Mouse (Mus musculus) G1E (cell line): Measurements from ENCODE around the gene Pcx. TPM values are rescaled to one million over a fixed set of nuclear protein-coding genes. Genes with fewer than 3 reads are reported as not detected.
"Not testable (repeated sequence)": the region's sequence is repeated elsewhere in the genome, so short reads cannot be mapped to it uniquely, and the experiment has no call there.

ENCODE experiments used
- ATAC-seq: 2 replicates; pipeline ENCODE4 v1.8.0; 2016; ENCODE audit warnings: mild to moderate bottlenecking; ENCODE audit not compliant: insufficient number of reproducible peaks, poor library complexity, low FRiP score, severe bottlenecking; ENCODE audit errors: extremely low read depth
- DNase-seq: peaks from one replicate; pipeline ENCODE4 v3.0.0; 2012; ENCODE audit warnings: low spot score
- H3K27me3 ChIP-seq: 2 replicates; pipeline ENCODE4 v1.6.1; 2012; ENCODE audit warnings: mild to moderate bottlenecking, low read length, inconsistent platforms; ENCODE audit not compliant: insufficient read depth
- H3K36me3 ChIP-seq: replicated peaks from 2 replicates; pipeline ENCODE3; 2012; ENCODE audit warnings: mild to moderate bottlenecking, inconsistent platforms
- H3K4me1 ChIP-seq: 2 replicates; pipeline ENCODE4 v1.6.1; 2012; ENCODE audit warnings: low read depth, low read length, inconsistent platforms, mixed read lengths; ENCODE audit not compliant: insufficient read depth
- H3K4me3 ChIP-seq: 2 replicates; pipeline ENCODE4 v1.5.1; 2012; ENCODE audit warnings: low read depth, mild to moderate bottlenecking, inconsistent platforms, low read length, moderate library complexity, mixed read lengths
- H3K9me3 ChIP-seq: replicated peaks from 2 replicates; pipeline ENCODE4 v1.6.1; 2012; ENCODE audit warnings: inconsistent platforms
- CTCF ChIP-seq: IDR thresholded peaks from 2 replicates; pipeline ENCODE4 v1.5.1; 2012; ENCODE audit warnings: low read depth, low read length, inconsistent platforms, mixed read lengths
- GATA1 ChIP-seq: IDR thresholded peaks from 2 replicates; pipeline ENCODE4 v1.6.1; 2012; ENCODE audit warnings: borderline replicate concordance, low read length, inconsistent platforms, mixed read lengths
- GATA2 ChIP-seq: IDR thresholded peaks from 2 replicates; pipeline ENCODE4 v1.6.1; 2012; ENCODE audit warnings: low read depth, low read length, inconsistent platforms, borderline replicate concordance
- POLR2AphosphoS5 ChIP-seq: IDR thresholded peaks from 2 replicates; pipeline ENCODE4 v1.6.1; 2012; ENCODE audit warnings: low read depth, low read length, inconsistent platforms; ENCODE audit not compliant: insufficient replicate concordance
- TAL1 ChIP-seq: conservative IDR thresholded peaks from 2 replicates; pipeline ENCODE4 v1.6.1; 2012; ENCODE audit warnings: low read depth, low read length, inconsistent platforms, mixed read lengths
- polyA plus RNA-seq: library from polyadenylated mRNA; stranded (reverse); fragments of >175 nt; gene quantifications from 2 replicates; pipeline ENCODE4 v1.2.3, GENCODE M21; 2012
- total RNA-seq, 2 experiments: library from RNA; stranded (forward) in 1 of 2; stranded (reverse) in 1 of 2; fragments of 200-1000 nt in 1 of 2; fragments of >200 nt in 1 of 2; fragmentation: Nextera tagmentation in 1 of 2; gene quantifications; 2 replicates each; pipeline ENCODE4 v1.2.3; 2014 to 2017

Gene Pcx
- total and polyA plus RNA-seq, 3 experiments = 2.2 to 26.3 (median 12.9) TPM

GRCm38 (mm10) chr19:4571658-4572057 lies 61.4 kb downstream of the Pcx start:
- Histone ChIP-seq H3K36me3 (no peaks in the 10 kb centered on the region), H3K9me3 (no peaks in the 10 kb centered on the region), H3K4me1 (no peaks in the 10 kb centered on the region; the same call in 1 of the 2 replicates), H3K4me3 (no peak overlapping the region), H3K27me3 (peaks cover 12% of the 10 kb centered on the region)
- ATAC-seq = no peak
- TF ChIP-seq POLR2AphosphoS5 = no peak
- no peak for TF ChIP-seq CTCF
- no peak for TF ChIP-seq GATA2
- TF ChIP-seq GATA1 = no peak
- no peak for TF ChIP-seq TAL1
- no peak for DNase-seq

- H3K4me3 ChIP-seq = no peak overlapping the region
- peaks cover 11% of the 10 kb centered on the region for H3K27me3 ChIP-seq
- H3K9me3 ChIP-seq = no peaks in the 10 kb centered on the region
- H3K4me1 ChIP-seq = no peaks in the 10 kb centered on the region; the same call in 1 of the 2 replicates
- DNase-seq (no peak), ATAC-seq (no peak)
- H3K36me3 ChIP-seq = no peaks in the 10 kb centered on the region
- TF ChIP-seq POLR2AphosphoS5 = no peak
- no peak for TF ChIP-seq TAL1
- no peak for TF ChIP-seq GATA1
- no peak for TF ChIP-seq CTCF
- no peak for TF ChIP-seq GATA2
Observed at GRCm38 (mm10) chr19:4572061-4572460, 61.8 kb downstream of the Pcx start.

- ATAC-seq = no peak
- Histone ChIP-seq H3K4me3 (no peak overlapping the region), H3K36me3 (no peaks in the 10 kb centered on the region), H3K9me3 (no peaks in the 10 kb centered on the region), H3K27me3 (peaks cover 15% of the 10 kb centered on the region), H3K4me1 (no peaks in the 10 kb centered on the region; the same call in 1 of the 2 replicates)
- TF ChIP-seq CTCF (no peak), GATA1 (no peak), TAL1 (no peak), GATA2 (no peak)
- DNase-seq = no peak
Observed at GRCm38 (mm10) chr19:4572467-4572866, 62.2 kb downstream of the Pcx start.

GRCm38 (mm10) chr19:4573241-4573640 lies 63.0 kb downstream of the Pcx start:
- H3K4me1 ChIP-seq = no peaks in the 10 kb centered on the region; the same call in 1 of the 2 replicates
- no peak for DNase-seq

GRCm38 (mm10) chr19:4578799-4579198 lies 68.5 kb downstream of the Pcx start:
- DNase-seq (no peak), ATAC-seq (no peak)
- no peak for TF ChIP-seq GATA2
- TF ChIP-seq TAL1 = no peak
- no peak for TF ChIP-seq GATA1
- no peak for TF ChIP-seq CTCF
- no peak for TF ChIP-seq POLR2AphosphoS5
- H3K4me1 ChIP-seq = no peaks in the 10 kb centered on the region
- H3K4me3 ChIP-seq = no peak overlapping the region
- H3K27me3 ChIP-seq = peaks cover 16% of the 10 kb centered on the region
- no peaks in the 10 kb centered on the region for H3K36me3 ChIP-seq
- H3K9me3 ChIP-seq = no peaks in the 10 kb centered on the region

More at GRCm38 (mm10) chr19:4573241-4573640, 63.0 kb downstream of the Pcx start:
- no peak for ATAC-seq
- H3K36me3 ChIP-seq = no peaks in the 10 kb centered on the region
- H3K4me3 ChIP-seq = no peak overlapping the region
- no peaks in the 10 kb centered on the region for H3K9me3 ChIP-seq
- TF ChIP-seq CTCF (no peak), GATA1 (no peak), GATA2 (no peak)
- H3K27me3 ChIP-seq = peaks cover 14% of the 10 kb centered on the region

- no peak for ATAC-seq
- Histone ChIP-seq H3K27me3 (peaks cover 19% of the 10 kb centered on the region), H3K4me3 (no peak overlapping the region), H3K4me1 (no peaks in the 10 kb centered on the region), H3K36me3 (no peaks in the 10 kb centered on the region), H3K9me3 (no peaks in the 10 kb centered on the region)
- no peak for DNase-seq
- TF ChIP-seq GATA2 (no peak), TAL1 (no peak), GATA1 (no peak), CTCF (no peak), POLR2AphosphoS5 (no peak)
Observed at GRCm38 (mm10) chr19:4579296-4579695, 69.0 kb downstream of the Pcx start.

- H3K4me3 ChIP-seq = no peak overlapping the region
- H3K9me3 ChIP-seq = no peaks in the 10 kb centered on the region
- H3K36me3 ChIP-seq = no peaks in the 10 kb centered on the region
- DNase-seq = no peak
- TF ChIP-seq CTCF = no peak
- TF ChIP-seq GATA1 = no peak
- H3K4me1 ChIP-seq = no peaks in the 10 kb centered on the region
- peaks cover 13% of the 10 kb centered on the region for H3K27me3 ChIP-seq
- ATAC-seq = no peak
Observed at GRCm38 (mm10) chr19:4583856-4584255, 73.6 kb downstream of the Pcx start.

GRCm38 (mm10) chr19:4586783-4587182 lies 76.5 kb downstream of the Pcx start:
- not testable (repeated sequence) for H3K4me1 ChIP-seq, H3K4me3 ChIP-seq, DNase-seq, H3K36me3 ChIP-seq, H3K9me3 ChIP-seq, ATAC-seq
- peaks cover 13% of the 10 kb centered on the region; the same call in 1 of the 2 replicates for H3K27me3 ChIP-seq
